Mouse (Mus musculus): Measurements from ENCODE around the gene Mrpl53. TPM values are rescaled to one million over a fixed set of nuclear protein-coding genes. Genes with fewer than 3 reads are reported as not detected.
A peak's percentile ranks its signal among the peaks of the same experiment; 100 is the strongest.

Gene Mrpl53
- polyA plus RNA-seq, 1 experiment from 2014 or later: 151 TPM

DNA sequence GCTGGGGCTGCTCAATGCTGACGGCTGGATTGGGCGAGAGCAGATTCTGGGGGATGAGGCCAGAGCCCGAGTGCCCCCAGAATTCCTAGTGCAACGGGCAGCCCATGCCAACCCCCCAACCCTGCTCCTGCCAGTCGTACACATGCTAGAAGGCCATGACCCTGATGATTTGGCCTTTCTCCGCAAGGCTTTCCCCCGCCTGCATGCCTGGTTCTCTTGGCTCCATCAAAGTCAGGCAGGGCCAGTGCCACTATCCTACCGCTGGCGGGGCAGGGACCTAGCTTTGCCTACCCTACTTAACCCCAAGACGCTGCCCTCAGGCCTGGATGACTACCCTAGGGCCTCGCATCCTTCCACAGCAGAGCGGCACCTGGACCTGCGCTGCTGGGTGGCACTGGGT lies 8.8 kb downstream of the Mrpl53 start:
- peaks cover 65% of the 10 kb centered on the region for H3K4me1 ChIP-seq
- H3K4me2 ChIP-seq: no peak overlapping the region
- WGBS: 88% methylated on average over 13 of the region's 13 CpGs
- peaks cover 32% of the 10 kb centered on the region for H3K36me3 ChIP-seq (ENCODE audit: poor library complexity, severe bottlenecking)
- H3K27me3 ChIP-seq: no peaks in the 10 kb centered on the region
- no peak overlapping the region for H3K9ac ChIP-seq
- no peak for ATAC-seq
- no peak overlapping the region for H3K4me3 ChIP-seq
- no peaks in the 10 kb centered on the region for H3K9me3 ChIP-seq (replicated peaks)
- peak overlapping the region; percentile 35; the same call in 1 of the 2 replicates for H3K27ac ChIP-seq

DNA sequence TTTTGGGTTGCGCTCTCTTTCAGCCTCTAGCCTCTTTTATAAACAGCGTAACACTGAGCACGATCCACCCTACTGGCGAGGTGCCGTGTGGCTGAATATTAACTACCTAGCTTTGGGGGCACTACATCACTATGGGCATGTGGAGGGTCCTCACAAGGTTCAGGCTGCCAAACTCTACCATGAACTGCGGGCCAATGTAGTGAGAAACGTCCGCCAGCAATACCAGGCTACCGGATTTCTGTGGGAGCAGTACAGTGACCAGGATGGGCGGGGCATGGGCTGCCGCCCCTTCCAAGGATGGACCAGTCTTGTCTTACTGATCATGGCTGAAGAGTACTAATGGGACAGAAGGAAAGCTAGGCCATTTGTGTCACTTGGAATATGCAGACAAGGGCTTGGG lies 9.5 kb downstream of the Mrpl53 start:
- Histone ChIP-seq H3K36me3 (ENCODE audit: poor library complexity, severe bottlenecking) (peaks cover 32% of the 10 kb centered on the region), H3K9ac (no peak overlapping the region), H3K4me2 (no peak overlapping the region), H3K27me3 (no peaks in the 10 kb centered on the region), H3K4me1 (peaks cover 72% of the 10 kb centered on the region), H3K4me3 (no peak overlapping the region), H3K27ac (peak overlapping the region; percentile 35; the same call in 1 of the 2 replicates), H3K9me3 (replicated peaks) (no peaks in the 10 kb centered on the region)
- no peak for ATAC-seq
- WGBS: 85% methylated on average over 11 of the region's 11 CpGs

DNA sequence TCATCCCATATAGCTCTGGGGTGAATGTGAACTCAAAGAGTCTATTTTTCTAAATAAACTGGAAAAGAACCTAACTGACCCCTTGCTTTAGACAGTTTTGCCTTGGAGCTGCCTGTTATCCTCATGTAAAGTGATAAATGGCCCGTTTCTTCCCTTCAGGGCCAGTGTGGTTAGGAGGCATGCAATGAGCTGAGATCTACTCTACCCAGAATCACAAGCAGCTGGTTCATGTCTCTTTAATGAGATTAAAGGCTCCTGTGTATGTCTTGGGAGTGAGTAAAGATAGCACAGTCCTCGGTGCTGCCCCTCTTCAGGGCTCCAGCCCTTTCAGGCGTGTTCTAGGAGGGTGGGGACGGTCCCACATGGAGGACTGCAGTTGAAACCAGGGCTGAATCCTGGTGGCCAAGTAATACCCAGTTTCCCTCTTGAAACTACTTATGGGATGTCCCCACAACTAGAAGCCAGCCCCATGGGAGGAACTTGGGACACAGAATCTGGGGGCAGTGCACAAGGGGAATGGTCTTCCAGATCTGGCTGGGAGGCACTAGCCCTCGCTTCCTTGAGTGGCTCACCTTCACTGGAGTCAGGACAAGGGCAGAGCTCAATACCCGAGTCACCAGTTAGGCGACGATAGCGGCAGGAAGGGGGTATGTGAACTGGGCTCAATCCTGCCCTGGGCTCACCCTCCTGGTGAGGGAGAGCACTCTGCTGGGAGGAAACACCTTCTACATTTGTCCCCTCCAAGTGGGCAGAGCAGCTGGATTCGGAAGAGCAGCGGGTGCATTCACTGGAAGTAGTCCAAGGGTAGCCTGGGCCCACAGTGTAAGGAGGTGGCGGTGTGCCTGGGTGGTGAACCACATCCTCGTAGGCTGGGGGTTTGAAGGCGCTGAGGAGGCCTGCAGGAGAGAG lies 10.2 kb downstream of the Mrpl53 start:
- no peak for ATAC-seq
- H3K9ac ChIP-seq: peak overlapping the region; percentile 95; the same call in 1 of the 2 replicates
- H3K36me3 ChIP-seq (ENCODE audit: poor library complexity, severe bottlenecking): peaks cover 32% of the 10 kb centered on the region
- peak overlapping the region; percentile 25; the same call in 1 of the 2 replicates for H3K27ac ChIP-seq
- no peaks in the 10 kb centered on the region for H3K27me3 ChIP-seq
- H3K4me2 ChIP-seq: peak overlapping the region; percentile 96
- WGBS: 84% methylated on average over 14 of the region's 14 CpGs
- H3K4me1 ChIP-seq: peaks cover 80% of the 10 kb centered on the region
- H3K4me3 ChIP-seq: peak overlapping the region; percentile 79
- H3K9me3 ChIP-seq (replicated peaks): no peaks in the 10 kb centered on the region

DNA sequence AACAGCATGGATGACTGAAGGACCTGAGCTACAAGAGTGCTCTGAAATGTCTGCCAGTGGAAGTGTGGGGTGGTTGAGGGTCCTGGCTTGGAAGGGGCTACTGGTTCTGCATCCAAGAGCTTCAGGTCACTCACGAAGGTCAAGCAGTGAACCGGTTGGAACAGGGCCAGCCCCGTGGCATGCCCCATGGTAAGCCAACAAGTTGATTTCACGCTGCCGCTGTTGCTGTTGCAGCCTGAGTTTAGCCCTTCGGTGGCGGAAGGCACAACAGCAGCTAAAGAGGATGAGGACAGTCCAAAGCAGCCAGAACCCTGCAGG lies 10.9 kb downstream of the Mrpl53 start:
- Histone ChIP-seq H3K36me3 (ENCODE audit: poor library complexity, severe bottlenecking) (peaks cover 32% of the 10 kb centered on the region), H3K9ac (peak overlapping the region; percentile 95), H3K27ac (no peak overlapping the region; the same call in 1 of the 2 replicates), H3K4me2 (peak overlapping the region; percentile 96), H3K9me3 (replicated peaks) (no peaks in the 10 kb centered on the region), H3K27me3 (no peaks in the 10 kb centered on the region), H3K4me3 (peak overlapping the region; percentile 79), H3K4me1 (peaks cover 81% of the 10 kb centered on the region)
- ATAC-seq: no peak
- WGBS: 79% methylated on average over 7 of the region's 7 CpGs

DNA sequence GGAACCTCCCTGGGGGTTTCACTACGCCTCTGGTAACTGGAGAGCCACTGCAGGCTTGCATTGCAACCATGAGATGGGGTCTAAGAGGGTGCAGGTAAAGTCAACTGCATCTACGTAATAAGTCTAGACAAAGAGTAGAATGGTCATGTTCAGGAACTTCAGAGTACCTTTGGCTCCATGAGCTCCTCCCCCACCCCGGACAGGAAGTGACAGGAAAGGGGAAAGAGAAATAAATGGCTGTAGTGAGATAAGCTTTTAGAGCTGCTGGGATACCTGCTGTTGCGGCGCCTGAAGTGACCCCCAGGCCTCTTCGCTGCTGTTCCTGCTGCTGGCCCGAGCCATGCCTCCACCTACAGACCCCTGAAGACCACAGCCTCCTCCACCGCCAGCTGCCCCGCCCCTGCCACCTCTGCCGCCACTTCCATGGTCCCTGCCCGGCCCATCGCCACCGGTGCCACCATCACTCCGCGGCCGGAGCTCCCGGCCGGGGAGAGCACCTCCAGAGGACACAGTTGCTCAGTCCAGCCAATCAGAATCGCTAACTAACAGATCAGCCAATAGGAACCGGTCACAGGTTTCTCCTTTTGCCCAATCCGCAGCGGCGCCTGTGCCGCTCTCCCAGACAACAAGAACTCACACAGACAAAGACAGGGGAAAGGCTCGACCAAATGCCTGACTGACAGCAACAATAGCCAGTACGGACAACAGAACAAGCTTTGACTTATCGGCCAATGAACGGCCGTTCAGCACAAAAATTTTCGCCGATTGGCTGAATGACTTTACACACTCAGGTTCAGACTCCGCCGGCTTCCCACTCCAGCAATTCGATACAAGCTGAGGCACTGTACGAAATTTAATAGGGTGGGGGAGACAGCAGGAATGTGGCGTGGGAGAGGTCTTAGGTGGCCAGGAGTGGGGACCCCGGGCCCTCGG lies 12.4 kb downstream of the Mrpl53 start, which contains the start of gene Wbp1:
Gene Wbp1, minus strand, starts transcription at position 630 of the 933 bp plus-strand sequence.
- peaks cover 32% of the 10 kb centered on the region for H3K36me3 ChIP-seq (ENCODE audit: poor library complexity, severe bottlenecking)
- H3K4me1 ChIP-seq: peaks cover 76% of the 10 kb centered on the region
- H3K27me3 ChIP-seq: no peaks in the 10 kb centered on the region
- H3K9ac ChIP-seq: peak within 1 kb of the TSS; percentile 96
- H3K27ac ChIP-seq: peak within 1 kb of the TSS; percentile 99
- peak within 1 kb of the TSS; percentile 79 for H3K4me3 ChIP-seq
- H3K9me3 ChIP-seq (replicated peaks): no peaks in the 10 kb centered on the region
- peak; percentile 95 for ATAC-seq
- WGBS: under 1% methylated on average over 38 of the region's 38 CpGs
- peak within 1 kb of the TSS; percentile 96 for H3K4me2 ChIP-seq

DNA sequence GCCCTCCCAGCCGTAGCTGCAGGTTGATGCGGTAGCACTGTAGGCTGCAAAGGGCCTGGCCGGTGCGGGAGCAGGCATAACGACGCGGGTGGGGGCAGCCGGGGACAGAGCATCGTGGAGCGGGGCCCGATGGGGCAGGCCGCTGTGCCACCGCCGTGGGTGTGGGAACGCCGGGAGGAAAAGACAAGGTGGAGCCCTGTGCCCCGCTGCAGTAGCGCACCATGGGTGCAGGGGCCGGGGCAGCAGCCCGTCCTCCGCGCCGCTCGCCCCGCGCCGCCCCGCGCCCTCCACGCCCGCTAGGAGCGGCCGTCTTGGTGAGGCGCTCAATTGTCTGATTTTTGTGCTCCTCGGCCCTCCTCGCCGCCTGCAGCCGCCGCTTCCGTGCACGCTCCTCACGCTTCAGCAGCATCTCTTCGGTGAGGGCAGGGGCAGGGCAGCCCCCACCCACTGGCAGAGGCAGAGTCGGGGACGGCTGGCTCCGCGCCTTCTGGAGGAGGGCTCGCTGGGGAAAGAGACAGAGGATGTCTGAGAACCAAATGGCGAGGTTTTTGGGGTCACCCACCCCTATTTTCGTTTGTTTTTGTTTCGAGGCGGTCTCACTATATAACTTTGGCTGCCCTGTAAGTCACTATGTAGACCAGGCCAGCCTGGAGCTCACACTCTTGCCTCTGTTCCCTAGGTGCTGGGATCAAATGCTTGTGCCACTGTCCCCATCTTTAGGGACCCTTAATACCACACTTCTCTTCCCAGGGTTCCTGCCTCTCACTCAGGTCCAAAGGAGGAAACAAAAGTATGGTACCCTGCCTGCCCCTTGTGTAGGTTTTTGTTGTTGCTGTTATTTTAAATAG lies 13.2 kb downstream of the Mrpl53 start:
- H3K9ac ChIP-seq: peak overlapping the region; percentile 96
- H3K27ac ChIP-seq: peak overlapping the region; percentile 99
- H3K9me3 ChIP-seq (replicated peaks): no peaks in the 10 kb centered on the region
- peaks cover 67% of the 10 kb centered on the region for H3K4me1 ChIP-seq
- H3K36me3 ChIP-seq (ENCODE audit: poor library complexity, severe bottlenecking): peaks cover 27% of the 10 kb centered on the region
- 1% methylated on average over 51 of the region's 52 CpGs for WGBS
- H3K27me3 ChIP-seq: no peaks in the 10 kb centered on the region
- H3K4me3 ChIP-seq: peak overlapping the region; percentile 79
- ATAC-seq: peak; percentile 11
- peak overlapping the region; percentile 96 for H3K4me2 ChIP-seq

DNA sequence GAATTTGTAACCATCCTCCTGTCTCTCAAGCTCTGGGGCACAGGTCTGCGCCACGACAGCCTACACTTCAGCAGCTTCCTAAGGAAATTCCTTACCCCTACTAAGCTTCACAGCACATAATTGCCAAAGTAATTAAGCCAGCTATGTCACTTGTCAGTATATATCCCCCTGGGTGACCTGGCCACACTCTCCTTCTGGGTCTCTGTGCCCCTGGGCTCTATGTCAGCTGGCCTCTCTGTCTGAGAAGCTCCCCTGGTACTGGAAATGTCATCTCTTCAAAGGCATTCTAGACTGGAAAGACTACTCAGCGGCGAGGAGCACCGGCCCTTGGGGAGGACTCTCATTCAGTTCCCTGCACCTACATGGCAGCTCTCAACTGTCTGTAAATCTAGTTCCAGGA lies 14.1 kb downstream of the Mrpl53 start:
- Histone ChIP-seq H3K9ac (peak overlapping the region; percentile 96), H3K36me3 (ENCODE audit: poor library complexity, severe bottlenecking) (peaks cover 19% of the 10 kb centered on the region), H3K4me2 (peak overlapping the region; percentile 96), H3K4me3 (no peak overlapping the region), H3K9me3 (replicated peaks) (no peaks in the 10 kb centered on the region), H3K27ac (peak overlapping the region; percentile 99; the same call in 1 of the 2 replicates), H3K27me3 (no peaks in the 10 kb centered on the region), H3K4me1 (peaks cover 60% of the 10 kb centered on the region)
- WGBS: 83% methylated on average over 5 of the region's 5 CpGs
- ATAC-seq: no peak

DNA sequence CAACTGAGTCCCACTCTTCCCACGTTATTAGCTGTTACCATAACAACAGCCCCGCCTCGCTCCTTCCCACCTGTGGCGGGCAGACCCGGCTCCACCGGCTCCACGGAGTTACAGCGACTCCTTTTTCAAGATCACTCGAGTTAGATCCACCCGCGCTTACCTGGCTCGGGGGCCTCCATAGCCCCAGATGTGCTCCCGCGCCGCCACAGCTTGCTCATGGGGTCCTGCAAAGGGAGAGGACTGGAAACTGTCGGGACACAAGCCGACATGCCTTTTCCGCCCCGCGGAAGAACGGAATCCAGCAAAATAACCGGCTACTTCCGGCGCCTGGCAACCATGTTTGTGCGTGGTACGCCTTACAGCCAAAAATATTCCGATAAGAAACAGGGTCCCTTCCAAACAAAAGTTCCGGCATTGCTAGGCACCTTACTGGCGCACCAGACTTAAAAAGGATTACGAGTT lies 16.0 kb downstream of the Mrpl53 start:
- under 1% methylated on average over 30 of the region's 30 CpGs for WGBS
- Histone ChIP-seq H3K27me3 (no peaks in the 10 kb centered on the region), H3K4me3 (peak overlapping the region; percentile 72), H3K4me1 (peaks cover 42% of the 10 kb centered on the region), H3K4me2 (peak overlapping the region; percentile 91), H3K9me3 (replicated peaks) (no peaks in the 10 kb centered on the region), H3K27ac (peak overlapping the region; percentile 40), H3K36me3 (ENCODE audit: poor library complexity, severe bottlenecking) (no peaks in the 10 kb centered on the region), H3K9ac (peak overlapping the region; percentile 77)
- peak; percentile 12 for ATAC-seq

DNA sequence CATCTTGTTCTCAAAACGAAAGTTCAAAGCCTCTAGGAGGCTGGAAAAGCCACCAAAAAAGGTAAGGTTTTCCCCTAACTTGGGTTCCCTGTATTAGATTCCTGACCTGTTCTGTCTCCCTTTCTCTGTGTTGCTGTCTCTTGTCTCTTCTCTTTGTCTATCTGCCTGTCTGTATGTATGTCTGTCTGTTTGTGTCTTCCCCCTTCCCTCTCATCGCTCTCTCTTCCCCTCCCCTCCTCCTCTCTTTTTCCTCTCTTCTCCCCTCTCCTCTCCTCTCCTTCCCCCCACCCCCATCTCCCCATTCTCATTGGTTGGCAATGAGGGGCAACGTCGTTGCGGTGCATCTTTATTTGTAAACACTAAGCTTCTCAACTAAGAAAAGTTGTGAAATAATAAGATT lies 16.5 kb downstream of the Mrpl53 start, which contains the start of gene Ino80b:
Gene Ino80b, minus strand, starts transcription at position 101 of the 400 bp plus-strand sequence.
- H3K27me3 ChIP-seq: no peaks in the 10 kb centered on the region
- no peaks in the 10 kb centered on the region for H3K9me3 ChIP-seq (replicated peaks)
- 15% methylated on average over 5 of the region's 5 CpGs for WGBS
- ATAC-seq: no peak
- H3K36me3 ChIP-seq (ENCODE audit: poor library complexity, severe bottlenecking): no peaks in the 10 kb centered on the region
- H3K4me2 ChIP-seq: peak within 1 kb of the TSS; percentile 91
- peak within 1 kb of the TSS; percentile 40 for H3K27ac ChIP-seq
- peaks cover 38% of the 10 kb centered on the region for H3K4me1 ChIP-seq
- H3K9ac ChIP-seq: peak within 1 kb of the TSS; percentile 77
- H3K4me3 ChIP-seq: peak within 1 kb of the TSS; percentile 72

DNA sequence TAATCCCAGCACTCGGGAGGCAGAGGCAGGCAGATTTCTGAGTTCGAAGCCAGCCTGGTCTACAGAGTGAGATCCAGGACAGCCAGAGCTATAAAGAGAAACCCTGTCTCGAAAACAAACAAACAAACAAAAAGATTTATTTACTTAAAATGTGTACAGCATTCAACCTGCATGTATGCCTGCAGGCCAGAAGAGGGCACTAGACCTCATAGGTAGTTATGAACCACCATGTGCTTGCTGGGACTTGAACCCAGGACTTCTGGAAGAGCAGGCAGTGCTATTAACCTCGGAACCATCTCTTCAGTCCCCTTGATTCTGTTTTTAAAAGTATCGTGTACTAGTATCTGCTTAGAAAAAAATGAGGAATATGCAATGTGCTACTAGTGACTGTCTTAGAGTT lies 18.6 kb downstream of the Mrpl53 start:
- Histone ChIP-seq H3K36me3 (ENCODE audit: poor library complexity, severe bottlenecking) (no peaks in the 10 kb centered on the region), H3K27me3 (no peaks in the 10 kb centered on the region), H3K27ac (no peak overlapping the region), H3K4me3 (no peak overlapping the region), H3K9me3 (replicated peaks) (no peaks in the 10 kb centered on the region), H3K4me2 (no peak overlapping the region), H3K4me1 (peaks cover 26% of the 10 kb centered on the region), H3K9ac (no peak overlapping the region)
- ATAC-seq: no peak
- WGBS: 96% methylated on average over 5 of the region's 5 CpGs

DNA sequence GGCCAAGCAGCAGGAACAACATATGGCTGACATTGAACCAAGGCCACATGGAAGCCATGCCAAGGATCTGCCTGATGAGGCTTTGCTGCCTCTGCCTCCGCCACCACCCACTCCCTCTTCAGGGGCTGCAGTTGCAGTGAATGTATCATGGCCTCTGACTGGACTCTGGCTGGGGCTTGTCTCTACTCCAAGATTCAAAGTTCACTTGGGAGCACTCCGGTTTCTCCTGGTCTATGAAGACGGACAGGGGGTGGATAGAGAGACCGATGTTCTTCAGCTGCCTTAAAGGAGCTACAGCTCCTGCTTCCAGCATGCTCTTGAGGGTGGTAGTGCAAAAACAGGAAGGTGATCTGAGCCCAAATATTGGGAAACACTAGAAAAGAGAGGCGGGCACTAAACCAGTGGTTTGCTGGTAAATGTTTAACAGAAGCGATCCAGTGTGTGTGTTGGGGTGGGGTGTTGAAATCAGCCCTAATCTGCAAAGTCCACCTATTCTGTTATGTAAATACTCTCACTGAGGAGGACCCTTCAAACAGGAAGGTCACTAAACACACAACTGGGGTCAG lies 22.7 kb downstream of the Mrpl53 start:
- H3K9me3 ChIP-seq (replicated peaks): no peaks in the 10 kb centered on the region
- 84% methylated on average over 6 of the region's 6 CpGs for WGBS
- ATAC-seq: no peak
- H3K9ac ChIP-seq: no peak overlapping the region
- peaks cover 23% of the 10 kb centered on the region for H3K27me3 ChIP-seq
- no peak overlapping the region for H3K27ac ChIP-seq
- no peak overlapping the region for H3K4me2 ChIP-seq
- H3K36me3 ChIP-seq (ENCODE audit: poor library complexity, severe bottlenecking): no peaks in the 10 kb centered on the region
- peaks cover 11% of the 10 kb centered on the region for H3K4me1 ChIP-seq
- H3K4me3 ChIP-seq: no peak overlapping the region

Data from forebrain, embryonic 13.5 days (tissue).